Mouse (Mus musculus) hindbrain, embryonic 15.5 days (tissue): ENCODE results near the gene Dlgap1. TPM values are rescaled to one million over a fixed set of nuclear protein-coding genes. Genes with fewer than 3 reads are reported as not detected.
A peak's percentile ranks its signal among the peaks of the same experiment; 100 is the strongest.

Experiments
- ATAC-seq: fragments of 200-750 bp; cut with Nextera tagmentation; 2 replicates; pipeline ENCODE4 v1.8.0; 2017; ENCODE audit warnings: low read depth, moderate number of reproducible peaks, moderate TSS enrichment; ENCODE audit not compliant: low FRiP score
- H3K27ac ChIP-seq: fragments of 300-500 bp; sonication (generic); replicated peaks from 2 replicates; pipeline ENCODE4 v1.5.1; 2015; ENCODE audit warnings: mild to moderate bottlenecking, inconsistent platforms
- H3K27me3 ChIP-seq: fragments of 300-500 bp; sonication (generic); 2 replicates; pipeline ENCODE4 v1.6.1; 2015; ENCODE audit warnings: control low read depth, inconsistent platforms
- H3K36me3 ChIP-seq: fragments of 300-500 bp; sonication (generic); 2 replicates; pipeline ENCODE4 v1.6.1; 2015; ENCODE audit warnings: control low read depth, inconsistent platforms
- H3K4me1 ChIP-seq: fragments of 300-500 bp; sonication (generic); replicated peaks from 2 replicates; pipeline ENCODE4 v1.6.1; 2015; ENCODE audit warnings: control low read depth, inconsistent platforms
- H3K4me2 ChIP-seq: fragments of 300-500 bp; sonication (generic); 2 replicates; pipeline ENCODE4 v1.6.1; 2015; ENCODE audit warnings: moderate library complexity, mild to moderate bottlenecking, inconsistent platforms
- H3K4me3 ChIP-seq: fragments of 300-500 bp; sonication (generic); 2 replicates; pipeline ENCODE4 v1.5.1; 2015; ENCODE audit warnings: mild to moderate bottlenecking, inconsistent platforms
- H3K9ac ChIP-seq: fragments of 300-500 bp; sonication (generic); 2 replicates; pipeline ENCODE4 v1.6.1; 2015; ENCODE audit warnings: inconsistent platforms
- H3K9me3 ChIP-seq: fragments of 300-500 bp; sonication (generic); 2 replicates; pipeline ENCODE4 v1.6.1; 2016; ENCODE audit warnings: control low read depth, inconsistent platforms
- WGBS: fragments of 180-500 bp; shearing (Covaris S2); methylation state at CpG from one replicate; pipeline ENCODE4 v1.1.7; 2015; 5-methylcytosine and 5-hydroxymethylcytosine counted together
- polyA plus RNA-seq: library from polyadenylated mRNA; unstranded; fragments of >200 nt; fragmentation: Nextera tagmentation; extraction: Ambion mirVana; gene quantifications from 2 replicates; pipeline ENCODE4 v1.2.1, GENCODE M21; 2015

Dlgap1 gene
- polyA plus RNA-seq, 1 experiment from 2014 or later = 39.5 TPM

DNA sequence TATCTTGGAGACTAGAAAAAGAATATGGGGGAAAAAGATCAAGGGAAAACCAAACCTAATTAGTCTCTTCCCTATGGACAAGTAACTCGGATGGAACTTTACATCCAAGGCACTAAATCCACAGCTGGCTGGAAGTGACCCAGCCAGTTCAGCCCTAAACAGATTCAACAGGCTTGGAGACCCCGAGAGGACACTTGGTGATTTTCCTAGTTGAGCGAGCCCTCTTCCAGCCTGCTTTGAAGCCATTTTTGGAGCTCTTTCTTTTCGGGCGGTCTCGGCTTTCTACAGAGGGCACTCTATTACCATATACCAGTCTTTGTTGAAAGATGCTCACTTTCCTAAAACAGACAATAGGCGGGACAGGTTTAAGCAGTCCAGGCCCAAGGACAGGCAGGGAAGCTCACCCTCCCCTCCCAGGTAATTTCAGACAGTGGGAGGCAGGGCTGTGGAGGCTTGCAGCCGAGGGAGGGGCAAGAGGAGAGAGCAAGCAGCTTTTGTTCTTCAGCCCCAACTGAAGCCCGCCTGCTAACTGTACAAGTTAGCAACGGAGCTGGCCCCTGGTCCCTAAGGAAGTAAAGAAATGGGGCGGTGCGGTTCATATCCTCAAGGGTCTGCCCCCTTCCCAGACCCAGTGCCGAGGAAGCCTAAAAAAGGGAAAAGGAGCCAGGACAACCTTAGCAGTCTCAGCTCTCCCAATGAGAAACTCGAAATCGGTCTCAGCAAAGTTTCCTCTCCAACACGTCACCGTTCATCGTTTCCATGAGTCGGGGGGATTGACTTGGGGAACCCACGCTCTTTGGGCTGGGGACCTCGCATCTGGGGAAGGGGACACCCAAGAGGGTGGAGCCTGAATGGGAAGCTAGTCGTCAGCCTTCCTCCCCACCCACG is 879.9 kb downstream of the Dlgap1 start:
- H3K9ac ChIP-seq = peak overlapping the region; percentile 34; the same call in 1 of the 2 replicates
- no peaks in the 10 kb centered on the region; the same call in 1 of the 2 replicates for H3K27me3 ChIP-seq
- no peaks in the 10 kb centered on the region for H3K36me3 ChIP-seq
- under 1% methylated on average over 23 of the region's 23 CpGs for WGBS
- H3K27ac ChIP-seq = peak overlapping the region; percentile 90
- peaks cover 58% of the 10 kb centered on the region for H3K4me1 ChIP-seq
- ATAC-seq = peak; percentile 35; the same call in 1 of the 2 replicates
- H3K4me3 ChIP-seq = peak overlapping the region; percentile 59
- H3K4me2 ChIP-seq = peak overlapping the region; percentile 99
- no peaks in the 10 kb centered on the region for H3K9me3 ChIP-seq

DNA sequence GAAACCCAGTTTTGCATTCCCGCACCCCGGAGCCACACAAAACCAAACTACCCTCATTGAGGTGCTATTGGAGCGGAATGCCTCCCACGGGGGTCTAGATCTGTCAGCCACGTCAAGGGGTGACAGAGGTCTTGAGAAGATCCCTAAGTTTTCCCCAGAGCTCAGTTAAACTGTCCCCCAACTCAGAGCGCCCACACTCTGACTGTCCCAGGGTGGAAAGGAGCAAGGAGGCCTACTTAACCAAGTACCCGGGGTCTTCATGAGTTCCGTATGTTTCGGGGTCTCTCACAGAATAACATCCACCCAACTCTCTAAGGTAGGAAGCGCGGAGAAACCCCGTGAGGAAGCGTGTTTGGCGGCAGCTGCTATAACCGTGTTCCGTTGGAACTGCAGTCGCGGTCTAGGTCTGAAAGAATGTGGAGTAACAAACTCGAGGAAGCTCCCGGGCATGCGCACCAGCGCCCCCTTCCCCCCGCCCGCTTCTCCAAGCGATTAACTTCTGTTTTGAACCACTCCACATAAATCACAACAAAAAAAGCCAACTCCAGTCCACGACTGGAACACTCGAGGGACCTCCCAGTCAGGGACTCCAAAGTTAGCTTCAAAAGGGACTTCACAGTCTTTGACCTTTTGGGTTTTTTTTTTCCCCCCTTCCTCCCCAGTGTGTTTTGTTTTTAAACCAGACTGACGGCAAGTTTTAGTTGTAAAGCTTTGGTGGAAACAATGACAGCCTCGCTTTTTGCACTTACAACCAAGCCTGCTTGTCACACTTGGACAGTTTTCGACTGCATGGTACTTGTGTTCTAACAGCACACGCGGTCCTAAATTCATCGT is 880.7 kb downstream of the Dlgap1 start:
- WGBS = under 1% methylated on average over 33 of the region's 33 CpGs
- no peaks in the 10 kb centered on the region for H3K9me3 ChIP-seq
- H3K4me3 ChIP-seq = peak overlapping the region; percentile 59
- peak overlapping the region; percentile 34; the same call in 1 of the 2 replicates for H3K9ac ChIP-seq
- ATAC-seq = no peak
- peak overlapping the region; percentile 99 for H3K4me2 ChIP-seq
- H3K27me3 ChIP-seq = peaks cover 5% of the 10 kb centered on the region
- no peaks in the 10 kb centered on the region for H3K36me3 ChIP-seq
- H3K4me1 ChIP-seq = peaks cover 58% of the 10 kb centered on the region
- peak overlapping the region; percentile 90 for H3K27ac ChIP-seq

DNA sequence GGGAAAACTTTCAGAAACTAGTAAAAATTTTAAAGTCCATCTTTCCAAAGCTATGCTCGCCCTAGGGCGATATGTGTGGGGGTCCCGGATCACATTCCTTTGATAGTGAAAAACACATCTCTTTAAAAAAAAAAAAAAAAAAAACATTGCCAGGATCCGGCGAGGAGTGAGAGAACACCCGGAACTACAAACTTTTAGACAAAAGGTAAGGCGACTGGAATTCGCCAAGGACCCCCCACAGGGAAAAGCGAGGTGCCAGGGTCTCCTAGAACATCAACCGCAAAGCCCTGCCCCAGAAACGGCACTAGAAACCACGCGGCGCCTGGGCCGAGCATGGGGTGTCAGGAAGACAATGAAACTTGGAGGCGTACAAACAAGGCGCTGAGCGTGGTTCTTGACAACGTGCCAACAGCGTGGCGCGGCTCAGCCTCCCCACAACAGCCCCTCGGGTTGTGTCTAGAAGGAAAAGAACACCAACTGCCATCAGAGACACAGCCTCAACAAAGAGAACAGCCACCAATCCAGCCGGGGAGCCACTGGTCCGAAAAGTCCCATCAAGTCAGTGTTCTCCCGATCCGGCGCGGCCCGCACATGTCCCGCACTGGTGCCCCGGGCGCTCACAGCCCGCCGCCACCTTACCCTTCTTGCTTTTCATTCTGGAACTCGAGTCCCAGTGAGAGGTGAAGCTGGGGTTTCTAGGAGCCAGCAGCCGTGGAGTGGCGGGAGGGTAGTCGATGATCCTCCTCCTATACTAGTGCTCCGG is 881.5 kb downstream of the Dlgap1 start:
- Histone ChIP-seq H3K4me3 (peak overlapping the region; percentile 59), H3K27ac (peak overlapping the region; percentile 90), H3K4me1 (peaks cover 56% of the 10 kb centered on the region), H3K27me3 (peaks cover 5% of the 10 kb centered on the region), H3K9ac (peak overlapping the region; percentile 34), H3K4me2 (peak overlapping the region; percentile 99), H3K9me3 (no peaks in the 10 kb centered on the region), H3K36me3 (no peaks in the 10 kb centered on the region)
- 0 out of 2 replicates have a peak, but pooled peaks have one; percentile 12 for ATAC-seq
- under 1% methylated on average over 40 of the region's 40 CpGs for WGBS

DNA sequence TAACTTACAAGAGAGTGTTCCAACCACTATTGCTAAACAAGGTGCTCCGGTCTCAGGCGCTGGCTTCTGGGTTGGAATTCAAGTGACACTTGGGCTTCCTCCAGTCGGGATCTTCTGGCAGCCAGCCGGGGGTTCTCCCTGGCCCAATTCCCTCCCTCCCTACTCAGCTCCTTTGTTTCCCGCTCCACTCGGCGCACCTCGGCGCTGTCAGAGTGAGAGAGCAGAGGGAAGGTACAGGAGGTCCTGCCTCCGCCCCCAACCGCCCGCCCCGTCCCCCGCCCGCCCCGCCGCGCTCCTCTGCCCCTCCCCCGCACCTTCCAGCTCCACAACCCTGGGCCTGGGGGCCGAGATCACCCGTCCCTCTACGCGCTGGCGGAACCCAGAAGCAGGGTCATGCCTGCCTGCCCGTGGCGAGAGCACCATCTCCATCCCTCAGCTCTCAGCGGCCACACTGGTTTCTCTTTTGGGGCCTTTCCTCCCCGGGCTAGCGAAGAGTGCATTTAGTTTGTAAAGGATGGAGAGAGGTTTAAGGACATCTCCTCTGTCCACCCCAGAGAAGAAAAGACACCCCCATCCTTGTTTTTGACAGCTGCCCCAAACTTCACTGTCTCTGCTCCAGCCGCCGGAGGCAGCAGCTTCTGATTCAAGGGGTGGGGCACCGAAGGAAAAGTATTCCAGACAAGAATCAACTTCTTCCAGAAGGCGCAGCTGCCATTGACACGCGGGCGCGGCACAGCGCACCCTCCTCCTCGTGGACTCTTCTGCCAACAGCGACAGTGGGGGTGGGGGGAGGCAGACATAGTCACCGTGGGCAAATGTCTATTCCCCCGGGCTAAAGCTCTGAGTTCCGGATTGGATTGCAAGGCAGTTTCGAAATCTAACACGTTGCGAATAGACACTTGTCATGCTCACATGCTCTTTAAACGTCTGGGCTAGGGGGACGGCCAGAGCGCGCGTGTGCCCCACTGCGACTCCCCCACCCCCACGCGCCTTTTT is 882.4 kb downstream of the Dlgap1 start:
- H3K27me3 ChIP-seq = peaks cover 5% of the 10 kb centered on the region
- H3K9ac ChIP-seq = peak overlapping the region; percentile 34
- peak overlapping the region; percentile 90 for H3K27ac ChIP-seq
- no peaks in the 10 kb centered on the region for H3K9me3 ChIP-seq
- no peaks in the 10 kb centered on the region for H3K36me3 ChIP-seq
- peak overlapping the region; percentile 59 for H3K4me3 ChIP-seq
- H3K4me2 ChIP-seq = peak overlapping the region; percentile 99
- ATAC-seq = peak; percentile 50; the same call in 1 of the 2 replicates
- peaks cover 55% of the 10 kb centered on the region for H3K4me1 ChIP-seq
- under 1% methylated on average over 49 of the region's 54 CpGs for WGBS

DNA sequence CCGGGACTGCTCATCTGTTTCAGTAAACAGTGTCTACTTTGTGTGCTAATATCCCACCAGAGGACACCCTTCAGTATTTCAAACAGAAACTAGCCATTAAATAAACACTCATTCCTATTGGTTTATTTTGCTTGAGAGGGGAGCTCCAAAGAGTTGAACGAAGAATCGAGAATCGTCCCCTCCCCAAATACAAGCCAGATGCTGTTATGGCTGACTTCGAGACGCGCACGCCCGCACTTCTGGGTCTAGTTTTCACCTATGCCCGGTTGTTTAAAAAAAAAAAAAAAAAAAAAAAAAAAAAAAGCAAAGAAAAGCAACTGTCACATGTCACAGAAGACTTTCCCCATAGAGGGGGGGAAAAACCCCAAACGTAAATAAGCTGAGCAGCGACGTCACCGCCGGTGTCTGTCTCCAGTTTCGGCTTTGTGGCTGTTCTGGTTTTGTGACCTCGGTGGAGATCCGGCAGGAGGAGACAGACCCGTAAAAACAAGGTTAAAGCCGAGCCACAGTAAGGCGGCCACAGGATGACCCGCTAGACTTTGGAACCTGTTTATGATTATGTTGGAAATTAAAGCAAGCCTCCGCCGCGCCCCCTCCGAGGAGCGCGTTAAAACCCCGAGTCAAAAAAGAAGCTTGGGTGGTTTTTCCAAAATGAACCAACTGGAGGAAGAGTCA is 883.3 kb downstream of the Dlgap1 start:
- Histone ChIP-seq H3K9me3 (no peaks in the 10 kb centered on the region), H3K27ac (peak overlapping the region; percentile 90), H3K4me2 (peak overlapping the region; percentile 99), H3K4me1 (peaks cover 59% of the 10 kb centered on the region), H3K4me3 (peak overlapping the region; percentile 59), H3K36me3 (no peaks in the 10 kb centered on the region), H3K27me3 (peaks cover 5% of the 10 kb centered on the region), H3K9ac (peak overlapping the region; percentile 61)
- no peak for ATAC-seq
- WGBS = 0% methylated on average over 29 of the region's 29 CpGs

DNA sequence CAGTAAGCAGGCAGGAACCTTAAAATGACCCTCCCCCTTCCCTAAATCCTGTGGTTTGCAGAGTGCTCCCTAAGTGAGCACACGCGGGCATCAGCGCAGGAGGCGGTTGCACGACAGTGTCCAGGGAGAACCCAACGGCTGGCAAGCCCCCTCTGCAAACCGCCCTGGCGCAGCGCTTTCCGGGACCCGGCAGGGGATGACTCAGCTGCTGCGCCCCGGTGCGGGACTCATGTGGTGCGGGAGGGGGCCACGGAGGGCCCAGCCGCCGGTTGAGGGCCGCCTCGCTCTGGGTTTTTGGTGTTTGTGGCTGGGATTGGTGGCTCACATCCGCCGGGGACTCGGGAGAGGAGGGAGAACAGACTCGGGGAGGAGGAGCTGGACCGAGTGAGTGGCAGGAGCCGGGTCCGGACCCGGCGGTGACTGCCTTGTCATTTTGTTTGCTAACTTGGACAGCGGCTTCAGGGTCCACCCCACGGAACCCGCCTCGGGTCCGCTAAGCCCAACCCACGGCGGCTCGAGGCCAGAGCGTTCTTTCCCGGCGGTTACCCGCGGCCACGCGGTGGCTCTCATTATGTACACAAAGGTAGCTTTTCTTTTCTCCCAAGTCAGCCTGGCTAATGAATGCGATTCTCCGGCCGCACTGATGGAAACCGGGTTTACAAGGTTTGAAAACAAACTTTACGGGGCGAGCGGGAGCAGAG is 884.0 kb downstream of the Dlgap1 start:
- peak overlapping the region; percentile 61 for H3K9ac ChIP-seq
- H3K27ac ChIP-seq = peak overlapping the region; percentile 90
- WGBS = under 1% methylated on average over 51 of the region's 51 CpGs
- H3K27me3 ChIP-seq = peaks cover 5% of the 10 kb centered on the region
- peaks cover 56% of the 10 kb centered on the region for H3K4me1 ChIP-seq
- H3K36me3 ChIP-seq = no peaks in the 10 kb centered on the region
- no peaks in the 10 kb centered on the region for H3K9me3 ChIP-seq
- peak overlapping the region; percentile 99 for H3K4me2 ChIP-seq
- ATAC-seq = peak; percentile 83
- H3K4me3 ChIP-seq = peak overlapping the region; percentile 59

DNA sequence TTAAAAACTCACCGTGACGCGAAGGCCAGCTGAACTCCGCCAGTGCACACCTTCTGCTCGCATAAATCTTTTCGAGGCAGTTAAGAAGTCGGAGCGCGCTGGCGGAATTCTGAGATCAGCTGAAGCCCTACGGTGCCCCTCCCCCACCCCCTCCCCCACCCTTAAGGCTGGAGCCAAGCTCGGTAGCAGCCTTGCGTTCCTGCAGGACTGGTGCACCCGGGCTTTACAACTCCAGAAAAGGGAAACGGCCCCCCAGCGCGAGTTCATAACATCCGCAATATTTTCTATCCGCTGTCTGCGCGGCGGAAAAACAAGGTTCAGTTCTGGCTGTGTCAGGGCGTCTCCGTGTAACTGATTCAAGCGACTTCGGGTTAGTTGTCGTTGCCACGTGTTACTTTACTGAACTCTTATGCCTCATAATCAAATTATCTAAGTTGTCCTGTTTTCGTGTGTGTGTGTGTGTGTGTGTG is 884.6 kb downstream of the Dlgap1 start, which contains the start of gene Tgif1:
Gene Tgif1, minus strand, starts transcription at position 111 of the 470 bp plus-strand sequence.
- Histone ChIP-seq H3K9ac (peak within 1 kb of the TSS; percentile 61), H3K4me1 (peaks cover 54% of the 10 kb centered on the region), H3K27ac (peak within 1 kb of the TSS; percentile 90), H3K4me2 (peak within 1 kb of the TSS; percentile 99), H3K27me3 (peaks cover 5% of the 10 kb centered on the region), H3K9me3 (no peaks in the 10 kb centered on the region), H3K36me3 (no peaks in the 10 kb centered on the region), H3K4me3 (peak within 1 kb of the TSS; percentile 59)
- peak; percentile 10; the same call in 1 of the 2 replicates for ATAC-seq
- WGBS = 1% methylated on average over 29 of the region's 29 CpGs

DNA sequence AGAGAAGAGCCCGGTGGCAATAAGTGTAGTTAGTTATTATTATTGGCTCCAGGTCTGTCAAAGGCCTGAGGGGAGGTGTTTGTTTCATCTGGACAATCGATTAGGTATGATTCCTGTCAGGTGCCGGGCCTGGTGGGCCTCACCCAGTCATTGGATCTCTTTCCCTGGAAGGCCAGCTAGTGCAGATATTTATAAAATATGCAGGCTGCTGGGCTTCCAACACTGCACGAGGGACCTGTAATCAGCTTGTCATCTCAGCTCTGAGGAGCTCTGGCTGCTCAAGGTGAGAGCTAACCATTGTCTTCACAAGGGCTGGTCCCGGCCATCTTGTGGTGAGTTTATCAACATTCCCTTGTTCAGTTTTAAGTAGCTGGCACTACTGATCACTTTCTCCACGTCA is 885.1 kb downstream of the Dlgap1 start:
- H3K9ac ChIP-seq = no peak overlapping the region
- H3K9me3 ChIP-seq = no peaks in the 10 kb centered on the region
- peak overlapping the region; percentile 99 for H3K4me2 ChIP-seq
- H3K4me3 ChIP-seq = peak overlapping the region; percentile 59; the same call in 1 of the 2 replicates
- H3K27me3 ChIP-seq = peaks cover 5% of the 10 kb centered on the region
- H3K27ac ChIP-seq = no peak overlapping the region
- H3K4me1 ChIP-seq = peaks cover 50% of the 10 kb centered on the region
- H3K36me3 ChIP-seq = no peaks in the 10 kb centered on the region
- 26% methylated on average over 6 of the region's 6 CpGs for WGBS
- ATAC-seq = no peak

DNA sequence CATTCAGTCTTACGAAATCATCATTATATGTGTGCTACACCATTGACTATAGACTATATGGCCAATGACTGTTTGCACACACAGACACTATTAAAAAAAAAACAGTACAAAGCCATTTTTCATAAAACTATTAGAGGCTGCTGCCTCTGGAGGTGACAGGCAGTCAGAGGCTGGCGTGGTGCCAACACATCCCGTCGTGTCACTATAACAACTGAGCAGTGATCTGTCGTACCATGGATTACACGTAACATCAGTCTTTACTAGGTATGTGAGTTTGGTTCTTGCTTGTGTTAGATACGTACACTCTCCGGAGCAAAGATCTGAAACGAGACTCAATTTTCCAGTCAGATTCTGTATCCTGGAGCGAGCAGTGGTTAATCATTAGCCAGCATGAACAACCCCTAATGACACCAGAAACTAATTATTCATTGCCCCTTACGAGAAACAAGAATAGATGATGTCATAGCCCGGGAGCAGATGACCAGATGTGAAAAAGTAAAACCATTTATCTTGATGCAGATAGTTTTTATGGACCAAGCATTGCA is 888.1 kb downstream of the Dlgap1 start:
- 34% methylated on average over 12 of the region's 12 CpGs for WGBS
- no peak overlapping the region for H3K9ac ChIP-seq
- peaks cover 22% of the 10 kb centered on the region for H3K4me1 ChIP-seq
- H3K27ac ChIP-seq = no peak overlapping the region
- ATAC-seq = no peak
- H3K9me3 ChIP-seq = no peaks in the 10 kb centered on the region
- H3K4me2 ChIP-seq = no peak overlapping the region
- H3K4me3 ChIP-seq = no peak overlapping the region
- peaks cover 5% of the 10 kb centered on the region; the same call in 1 of the 2 replicates for H3K27me3 ChIP-seq
- H3K36me3 ChIP-seq = no peaks in the 10 kb centered on the region
